Mouse (Mus musculus) thymus, adult 2 months (tissue): ENCODE data around the gene Inpp5k. TPM values are rescaled to one million over a fixed set of nuclear protein-coding genes. Genes with fewer than 3 reads are reported as not detected.
"Not testable (repeated sequence)": the region's sequence is repeated elsewhere in the genome, so short reads cannot be mapped to it uniquely, and the experiment has no call there.

Experiments used
- DNase-seq: peaks from one replicate; pipeline ENCODE4 v3.0.0; 2021
- H3K27ac ChIP-seq: fragments of 200-500 bp; 2 replicates; pipeline ENCODE4 v1.5.1; 2012; ENCODE audit warnings: low read length, control low read depth; ENCODE audit not compliant: control insufficient read depth, insufficient read depth
- H3K27me3 ChIP-seq: fragments of 200-500 bp; 2 replicates; pipeline ENCODE4 v1.6.1; 2012; ENCODE audit warnings: mild to moderate bottlenecking, low read length, moderate library complexity, mixed read lengths; ENCODE audit not compliant: control insufficient read depth, insufficient read depth
- H3K36me3 ChIP-seq: fragments of 200-500 bp; 2 replicates; pipeline ENCODE4 v1.6.1; 2012; ENCODE audit warnings: mild to moderate bottlenecking, low read length, moderate library complexity; ENCODE audit not compliant: control insufficient read depth, insufficient read depth
- H3K4me1 ChIP-seq: fragments of 200-500 bp; replicated peaks from 2 replicates; pipeline ENCODE4 v1.6.1; 2012; ENCODE audit warnings: low read length; ENCODE audit not compliant: control insufficient read depth, insufficient read depth
- H3K4me3 ChIP-seq: fragments of 200-500 bp; 2 replicates; pipeline ENCODE4 v1.5.1; 2012; ENCODE audit warnings: mild to moderate bottlenecking, low read length, control low read depth, moderate library complexity; ENCODE audit not compliant: control insufficient read depth, insufficient read depth
- CTCF ChIP-seq: fragments of 200-500 bp; IDR thresholded peaks from 2 replicates; pipeline ENCODE4 v1.5.1; 2012; ENCODE audit warnings: mild to moderate bottlenecking, control low read depth, low read length, moderate library complexity, borderline replicate concordance; ENCODE audit not compliant: control insufficient read depth, poor library complexity, insufficient read depth; ENCODE audit errors: extremely low read depth
- POLR2A ChIP-seq: fragments of 200-500 bp; IDR thresholded peaks from 2 replicates; pipeline ENCODE4 v1.6.1; 2012; ENCODE audit warnings: mild to moderate bottlenecking, low read length, control low read depth, moderate library complexity; ENCODE audit not compliant: control insufficient read depth, poor library complexity, insufficient read depth; ENCODE audit errors: extremely low read depth
- WGBS: fragments of 180-500 bp; shearing (Covaris S2); methylation state at CpG from one replicate; pipeline ENCODE4 v1.1.7; 2018; 5-methylcytosine and 5-hydroxymethylcytosine counted together
- polyA plus RNA-seq: library from polyadenylated mRNA; depleted of rRNA; stranded (reverse); fragments of >200 nt; gene quantifications from 2 replicates; pipeline ENCODE4 v1.2.3, GENCODE M21; 2012; rRNA removed

The Inpp5k gene
- polyA plus RNA-seq, 1 experiment = 164 TPM

DNA sequence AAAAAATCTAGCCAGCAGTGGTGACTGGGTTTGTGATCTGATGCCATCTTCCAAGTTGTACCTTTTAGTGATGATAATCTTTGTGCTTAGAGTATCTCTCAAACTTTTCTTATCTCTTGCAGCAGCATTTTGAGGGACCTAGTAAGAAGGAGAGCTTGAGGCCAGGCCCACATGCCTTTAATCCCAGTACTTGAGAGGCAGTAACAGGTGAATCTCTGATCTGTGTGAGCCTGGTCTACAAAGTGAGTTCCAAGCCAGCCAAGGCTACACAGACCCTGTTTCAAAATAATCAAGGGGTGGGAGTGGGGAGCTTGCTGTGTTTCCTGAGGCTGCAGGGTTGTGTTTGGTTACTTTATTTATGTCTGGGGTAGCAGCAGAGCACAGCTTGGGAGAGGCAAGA is 60.3 kb downstream of the Inpp5k start:
- Histone ChIP-seq H3K4me1 (no peaks in the 10 kb centered on the region), H3K4me3 (no peak overlapping the region), H3K27ac (no peak overlapping the region), H3K36me3 (peaks cover 34% of the 10 kb centered on the region), H3K27me3 (no peaks in the 10 kb centered on the region)
- TF ChIP-seq CTCF (no peak), POLR2A (no peak)
- no peak for DNase-seq

- H3K27ac ChIP-seq = no peak overlapping the region
- WGBS = 95% methylated on average over 5 of the region's 5 CpGs
These were observed 62.8 kb downstream of the Inpp5k start for GRCm38 (mm10) chr11:75693570-75693969.

GRCm38 (mm10) chr11:75697464-75697863 is 66.7 kb downstream of the Inpp5k start:
- peaks cover 59% of the 10 kb centered on the region for H3K36me3 ChIP-seq
- not testable (repeated sequence) for DNase-seq, H3K27me3 ChIP-seq, H3K4me3 ChIP-seq, H3K4me1 ChIP-seq, H3K27ac ChIP-seq
- 97% methylated on average over 3 of the region's 3 CpGs for WGBS

More at GRCm38 (mm10) chr11:75693570-75693969, 62.8 kb downstream of the Inpp5k start:
- no peak for DNase-seq
- H3K4me1 ChIP-seq = peaks cover 5% of the 10 kb centered on the region; the same call in 1 of the 2 replicates
- TF ChIP-seq POLR2A (no peak), CTCF (no peak)
- no peak overlapping the region for H3K4me3 ChIP-seq
- no peaks in the 10 kb centered on the region for H3K27me3 ChIP-seq
- H3K36me3 ChIP-seq = peaks cover 52% of the 10 kb centered on the region

Other genes with a start within 250 kb of the Inpp5k start
- gene Serpinf1, start 208.3 kb upstream of the Inpp5k start, polyA plus RNA-seq = 43.4 and 46.7 TPM in 2 replicates
- 1.4 and 3.1 TPM in 2 replicates for gene Serpinf2, start 191.4 kb upstream of the Inpp5k start, polyA plus RNA-seq
- 52.1 and 53.7 TPM in 2 replicates for gene Wdr81, start 176.3 kb upstream of the Inpp5k start, polyA plus RNA-seq
- gene Tlcd2, start 169.3 kb upstream of the Inpp5k start, polyA plus RNA-seq = 13.0 and 14.4 TPM in 2 replicates
- gene Prpf8, start 144.2 kb upstream of the Inpp5k start, polyA plus RNA-seq = 142 and 161 TPM in 2 replicates
- gene Rilp, start 120.9 kb upstream of the Inpp5k start, polyA plus RNA-seq = 3.0 and 3.2 TPM in 2 replicates
- gene Scarf1, start 117.4 kb upstream of the Inpp5k start, polyA plus RNA-seq = 4.7 and 4.8 TPM in 2 replicates
- gene Slc43a2, start 99.3 kb upstream of the Inpp5k start, polyA plus RNA-seq = 207 and 214 TPM in 2 replicates
- gene Pitpna, start 42.9 kb upstream of the Inpp5k start, polyA plus RNA-seq = 99.7 and 108 TPM in 2 replicates
- 78.0 and 90.2 TPM in 2 replicates for gene Myo1c, start 19.5 kb downstream of the Inpp5k start, polyA plus RNA-seq
- gene Crk, start 48.3 kb downstream of the Inpp5k start, polyA plus RNA-seq = 46.7 and 85.4 TPM in 2 replicates
- 170 and 177 TPM in 2 replicates for gene Ywhae, start 101.9 kb downstream of the Inpp5k start, polyA plus RNA-seq
- 0.24 and 0.31 TPM in 2 replicates for gene Doc2b, start 165.1 kb downstream of the Inpp5k start, polyA plus RNA-seq